Mouse (Mus musculus): ENCODE measurements around the gene Hist1h2bb.
"Not testable (repeated sequence)": the region's sequence is repeated elsewhere in the genome, so short reads cannot be mapped to it uniquely, and the experiment has no call there.

Hist1h2bb gene

DNA sequence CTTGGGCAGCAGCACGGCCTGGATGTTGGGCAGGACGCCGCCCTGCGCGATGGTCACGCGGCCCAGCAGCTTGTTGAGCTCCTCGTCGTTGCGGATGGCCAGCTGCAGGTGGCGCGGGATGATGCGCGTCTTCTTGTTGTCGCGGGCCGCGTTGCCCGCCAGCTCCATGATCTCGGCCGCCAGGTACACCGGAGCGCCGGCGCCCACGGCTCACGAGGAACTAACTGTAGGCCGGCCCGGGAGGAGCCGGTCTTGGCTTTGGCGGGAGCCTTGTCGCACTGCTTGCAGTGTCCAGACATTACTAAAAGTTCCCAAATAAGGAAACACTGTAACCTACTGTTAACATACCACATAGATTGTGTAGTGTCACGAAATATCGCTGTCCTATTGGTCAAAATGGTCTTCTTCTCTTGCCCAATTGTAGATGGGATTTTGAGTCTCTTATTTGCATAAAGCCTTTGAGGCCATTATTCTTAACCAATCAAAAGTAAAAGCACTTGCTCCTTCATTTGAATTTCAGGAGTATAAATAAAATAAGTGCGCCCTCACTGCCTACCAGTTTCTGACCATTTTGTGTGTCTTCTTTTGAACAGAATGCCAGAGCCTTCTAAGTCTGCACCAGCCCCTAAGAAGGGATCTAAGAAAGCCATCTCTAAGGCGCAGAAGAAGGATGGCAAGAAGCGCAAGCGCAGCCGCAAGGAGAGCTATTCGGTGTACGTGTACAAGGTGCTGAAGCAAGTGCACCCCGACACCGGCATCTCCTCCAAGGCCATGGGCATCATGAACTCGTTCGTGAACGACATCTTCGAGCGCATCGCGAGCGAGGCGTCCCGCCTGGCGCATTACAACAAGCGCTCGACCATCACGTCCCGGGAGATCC lies at the start of gene Hist1h2bb:
Gene Hist1h2bb (plus strand): TSS at position 534 of the 880 bp plus-strand sequence.
- DNase-seq (ENCODE audit: low spot score): peak; percentile 93

DNA sequence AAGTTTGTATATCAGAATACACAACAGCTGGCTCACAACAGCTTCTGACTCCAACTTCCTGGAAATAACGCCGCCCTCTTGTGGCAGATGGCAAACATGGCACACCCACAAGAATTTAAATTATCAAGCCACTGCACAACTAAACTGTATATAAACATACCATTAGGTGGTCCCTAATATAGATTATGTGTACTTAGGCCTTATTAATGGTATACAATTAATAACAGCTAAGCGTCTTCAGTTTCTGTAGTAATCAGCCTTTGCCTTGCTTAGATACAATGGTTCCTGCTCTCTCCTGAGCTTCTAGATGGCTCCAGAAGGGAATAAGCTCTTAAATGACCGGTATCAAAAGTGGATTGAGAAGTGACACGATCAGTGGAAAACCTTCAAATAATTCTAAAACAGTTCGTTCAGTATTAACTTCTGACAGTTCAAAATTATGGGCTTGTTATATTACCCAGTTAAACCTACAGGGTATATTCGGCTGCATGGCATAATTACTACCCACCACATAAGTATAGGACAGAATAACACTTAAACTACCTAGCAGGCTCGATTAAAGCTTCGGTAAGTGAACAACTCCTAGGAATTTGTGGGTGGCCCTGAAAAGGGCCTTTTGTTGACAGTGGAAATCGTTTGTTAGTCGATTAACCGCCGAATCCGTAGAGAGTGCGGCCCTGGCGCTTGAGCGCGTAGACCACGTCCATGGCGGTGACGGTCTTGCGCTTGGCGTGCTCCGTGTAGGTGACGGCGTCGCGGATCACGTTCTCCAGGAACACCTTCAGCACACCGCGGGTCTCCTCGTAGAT lies 48.8 kb upstream of the Hist1h2bb start:
- DNase-seq (ENCODE audit: low spot score): peak; percentile 73

DNA sequence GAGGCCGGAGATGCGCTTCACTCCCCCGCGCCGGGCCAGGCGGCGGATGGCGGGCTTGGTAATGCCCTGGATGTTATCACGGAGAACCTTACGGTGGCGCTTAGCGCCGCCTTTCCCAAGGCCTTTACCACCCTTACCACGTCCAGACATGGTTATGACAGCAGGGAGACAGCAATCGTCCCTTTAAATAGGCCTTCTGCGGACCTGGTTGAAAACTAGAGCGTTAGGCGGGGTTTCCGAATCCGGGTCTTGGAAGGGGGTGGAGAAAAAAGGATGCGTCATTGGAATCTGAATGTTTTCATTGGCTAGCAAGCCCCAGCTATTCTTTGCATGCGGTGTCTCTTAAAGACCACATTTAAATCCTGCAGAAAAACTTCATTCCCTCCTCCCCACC lies 48.2 kb upstream of the Hist1h2bb start, which contains the start of gene Hist1h4c:
Gene Hist1h4c (minus strand): TSS at position 155 of the 394 bp plus-strand sequence.
- peak; percentile 99 for DNase-seq (ENCODE audit: low spot score)

DNA sequence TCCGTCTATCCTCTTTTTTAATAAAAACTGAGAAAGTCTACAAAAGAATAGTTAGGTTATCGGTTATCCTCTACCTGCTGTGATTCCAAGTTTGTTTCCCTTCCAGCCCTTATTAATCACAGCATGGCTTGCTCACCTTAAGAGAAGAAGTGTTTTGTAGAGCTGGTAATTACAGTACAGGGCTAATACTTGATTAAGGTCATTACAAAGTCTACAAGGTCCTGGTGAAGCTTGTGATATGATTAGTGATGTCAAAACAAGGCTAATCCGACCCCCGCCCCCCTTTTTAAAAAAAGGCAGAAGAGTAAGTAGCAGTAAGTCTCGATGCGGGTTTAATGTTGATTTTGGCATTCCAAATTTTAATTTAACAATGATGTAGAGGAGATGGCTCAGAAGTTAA lies 47.5 kb upstream of the Hist1h2bb start:
- no peak for DNase-seq (ENCODE audit: low spot score)

DNA sequence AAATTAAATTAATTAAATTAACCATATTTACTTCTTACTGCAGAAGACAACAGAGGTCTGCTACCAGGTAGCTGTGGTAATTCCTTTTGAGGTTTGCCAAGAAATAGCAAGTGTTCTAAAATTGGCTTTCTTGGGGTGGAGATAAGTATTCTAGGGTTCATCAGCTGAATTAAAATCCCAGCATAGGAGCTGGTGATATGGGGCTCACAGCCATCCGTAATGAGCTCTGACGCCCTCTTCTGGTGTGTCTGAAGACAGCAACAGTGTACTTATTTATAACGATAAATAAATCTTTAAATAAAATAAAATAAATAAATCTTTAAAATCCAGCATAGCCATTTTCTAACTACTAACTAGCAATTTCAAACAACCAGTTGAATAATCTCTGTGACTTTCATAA lies 46.8 kb upstream of the Hist1h2bb start:
- DNase-seq (ENCODE audit: low spot score): no peak

DNA sequence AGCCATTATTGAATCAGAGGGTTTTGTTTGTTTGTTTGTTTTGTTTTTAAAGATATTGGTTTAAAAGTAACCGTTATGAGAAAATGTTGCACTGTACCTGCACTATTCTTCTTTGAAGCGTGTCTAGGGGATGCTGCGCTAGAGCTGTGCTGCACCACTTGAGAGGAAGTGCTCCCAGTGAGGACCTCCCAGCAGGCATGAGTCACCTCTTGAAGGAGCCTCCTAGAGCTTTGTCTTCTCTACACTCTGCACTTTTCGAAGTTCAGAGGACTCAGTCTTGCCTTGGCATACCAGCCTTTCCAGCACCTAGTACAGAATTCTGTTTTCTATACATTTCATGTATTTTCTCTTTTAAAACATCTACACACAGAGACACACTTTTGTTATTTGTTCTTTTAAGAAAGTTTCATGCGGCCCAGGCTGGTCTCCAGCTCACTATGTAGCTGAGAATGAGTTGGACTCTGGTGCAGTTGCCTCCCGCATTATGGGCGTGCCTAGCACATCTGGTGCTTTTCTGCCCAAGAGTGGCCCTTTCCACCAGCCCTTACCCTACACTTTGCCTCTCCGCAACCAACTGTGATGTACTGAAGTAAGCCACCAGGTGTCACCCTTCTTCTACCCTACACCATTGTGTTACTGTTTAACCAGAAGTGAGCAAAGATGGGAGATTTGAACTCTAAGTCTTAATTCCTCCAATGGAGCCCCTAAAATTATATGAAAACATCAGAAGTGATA lies 45.6 kb upstream of the Hist1h2bb start:
- peak; percentile 82 for DNase-seq (ENCODE audit: low spot score)

DNA sequence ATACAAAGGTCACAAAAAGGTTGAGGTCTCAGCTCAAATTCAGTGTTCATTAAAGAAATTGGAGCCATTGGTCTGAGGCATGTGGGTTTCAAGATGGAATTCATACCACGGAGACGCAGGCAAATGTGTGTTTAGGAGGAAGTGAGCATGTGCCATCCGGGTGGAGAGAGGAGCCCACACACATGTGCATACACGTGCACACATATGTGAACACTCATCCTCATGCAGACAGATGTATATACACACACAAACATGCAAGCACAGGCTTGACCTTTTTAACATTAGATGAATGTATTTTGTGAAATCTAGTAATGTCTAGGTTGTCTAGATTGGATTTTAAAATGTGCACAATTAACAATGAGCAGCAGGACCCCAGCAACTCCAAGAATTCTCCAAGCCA lies 44.3 kb upstream of the Hist1h2bb start:
- DNase-seq (ENCODE audit: low spot score): no peak

DNA sequence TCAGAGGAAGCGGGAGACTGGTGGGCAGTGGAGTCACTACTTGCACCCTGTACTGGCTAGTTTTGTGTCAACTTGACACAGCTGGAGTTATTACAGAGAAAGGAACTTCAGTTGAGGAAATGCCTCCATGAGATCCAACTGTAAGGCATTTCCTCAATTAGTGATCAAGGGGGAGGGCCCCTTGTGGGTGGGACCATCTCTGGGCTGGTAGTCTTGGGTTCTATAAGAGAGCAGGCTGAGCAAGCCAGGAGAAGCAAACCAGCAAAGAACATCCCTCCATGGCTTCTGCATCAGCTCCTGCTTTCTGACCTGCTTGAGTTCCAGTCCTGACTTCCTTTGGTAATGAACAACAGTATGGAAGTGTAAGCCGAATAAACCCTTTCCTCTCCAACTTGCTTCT lies 43.7 kb upstream of the Hist1h2bb start:
- not testable (repeated sequence) for DNase-seq (ENCODE audit: low spot score)

DNA sequence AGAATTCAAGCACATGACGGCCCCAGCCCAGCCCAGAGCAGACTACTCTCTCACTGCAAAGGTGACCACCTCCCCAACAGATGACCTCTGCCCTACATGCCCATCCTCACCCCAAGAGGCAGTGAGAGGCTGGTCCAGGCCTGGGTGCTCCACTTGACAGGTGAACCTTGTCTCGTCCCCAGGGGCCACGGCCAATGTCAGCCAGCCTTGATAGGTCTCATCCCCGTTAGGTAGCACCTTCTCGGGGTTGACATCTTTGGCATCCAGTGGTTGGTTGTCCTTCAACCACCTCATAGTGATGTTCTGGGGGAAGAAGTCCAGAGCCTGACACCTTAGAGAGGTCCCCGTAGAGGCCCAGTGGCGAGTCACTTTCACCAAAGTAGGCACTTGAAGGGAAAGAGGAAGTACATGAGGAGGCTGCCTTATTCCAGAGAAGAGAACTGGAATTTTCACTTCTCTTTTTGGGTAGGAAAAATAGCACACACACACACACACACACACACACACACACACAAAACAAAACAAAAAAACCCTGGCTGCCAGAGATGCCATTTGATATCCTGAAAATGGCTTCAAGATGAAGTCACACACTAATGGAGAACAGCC lies 40.7 kb upstream of the Hist1h2bb start:
- no peak for DNase-seq (ENCODE audit: low spot score)

DNA sequence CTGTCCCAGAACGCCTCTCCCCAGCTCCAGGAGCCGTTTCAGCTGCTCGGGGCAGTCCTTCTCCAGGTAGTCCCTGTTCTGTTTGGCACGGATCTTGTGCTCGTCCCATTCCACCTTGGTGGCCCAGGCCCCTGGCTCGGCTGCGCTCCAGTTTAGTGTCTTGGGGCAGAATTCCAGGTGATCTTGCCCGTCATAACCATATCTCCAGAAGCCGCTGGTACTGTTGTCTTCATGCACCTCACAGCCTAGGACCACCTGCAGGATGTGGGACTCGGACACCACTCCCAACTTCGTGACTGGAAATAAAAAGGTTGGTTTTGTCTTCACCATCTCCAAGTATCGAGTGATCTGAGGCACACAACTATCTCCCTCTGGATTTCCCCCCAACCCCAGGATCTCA lies 39.8 kb upstream of the Hist1h2bb start:
- DNase-seq (ENCODE audit: low spot score): no peak

DNA sequence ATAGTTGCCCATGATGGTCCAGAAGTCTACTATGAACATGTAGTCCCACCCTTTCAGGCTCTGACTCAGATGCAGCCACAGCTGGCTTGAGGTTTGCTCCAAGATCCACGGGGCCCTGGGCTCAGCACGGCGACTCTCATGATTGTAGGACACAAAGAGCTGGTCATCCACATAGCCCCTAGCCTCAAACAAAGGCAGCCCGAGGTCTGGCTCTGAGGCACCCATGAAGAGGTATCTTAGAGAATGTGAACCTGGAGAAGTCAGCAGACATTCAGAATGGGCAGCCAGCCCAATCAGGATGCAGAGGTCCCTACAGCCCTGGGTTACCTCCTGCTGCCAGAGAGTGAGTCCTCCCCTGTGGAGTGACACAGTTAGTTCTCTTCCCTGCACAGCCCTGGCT lies 38.5 kb upstream of the Hist1h2bb start:
- DNase-seq (ENCODE audit: low spot score): no peak

DNA sequence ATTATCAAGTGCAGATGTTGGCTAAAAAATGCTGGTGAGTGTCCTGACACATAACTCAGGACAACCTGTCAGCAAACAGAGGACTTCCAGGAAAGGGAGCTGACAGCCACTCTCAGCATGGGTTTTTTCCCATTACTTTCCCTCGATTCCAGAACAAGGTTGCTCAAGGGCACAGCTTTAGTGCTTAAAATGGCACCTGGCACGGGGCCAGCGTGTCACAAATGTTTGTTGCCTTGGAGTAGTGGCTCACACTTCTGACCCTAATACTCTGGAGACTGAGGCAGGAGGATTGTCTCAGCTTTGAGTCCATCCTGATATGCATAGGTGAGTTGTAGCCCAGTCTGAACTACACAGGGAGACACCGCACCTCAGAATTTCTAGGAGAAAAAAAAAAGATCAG lies 37.9 kb upstream of the Hist1h2bb start:
- no peak for DNase-seq (ENCODE audit: low spot score)

DNA sequence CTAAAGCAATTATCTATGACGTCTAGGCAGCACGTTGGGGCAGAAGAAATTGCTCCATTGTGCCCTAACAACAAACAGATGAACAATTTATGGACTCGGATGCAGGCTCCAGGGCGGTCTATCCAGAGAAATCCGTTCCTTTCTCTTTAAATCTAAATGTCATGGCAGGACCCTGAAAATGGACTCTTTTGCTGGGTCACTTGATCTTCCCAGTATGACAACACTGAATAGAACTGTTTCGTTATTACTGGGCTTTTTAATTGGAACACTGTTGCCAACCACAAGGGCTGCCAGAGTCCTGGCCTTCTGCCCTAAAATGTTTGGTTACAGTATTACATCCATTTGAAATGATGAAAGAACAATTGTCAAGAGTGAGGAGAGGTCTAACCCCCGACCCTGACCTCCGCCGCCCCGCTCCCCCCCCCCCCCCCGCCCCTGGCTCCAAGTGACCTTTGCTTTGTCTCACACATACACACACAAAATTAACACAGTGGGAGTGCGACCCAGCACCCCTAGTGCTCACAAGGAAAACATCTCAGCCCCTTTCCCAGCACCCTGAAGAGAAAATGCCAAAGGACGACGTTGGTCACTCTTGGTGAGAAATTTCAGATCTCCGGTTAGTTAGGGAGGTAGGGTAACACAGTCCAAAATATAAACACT lies 36.7 kb upstream of the Hist1h2bb start:
- DNase-seq (ENCODE audit: low spot score): no peak

DNA sequence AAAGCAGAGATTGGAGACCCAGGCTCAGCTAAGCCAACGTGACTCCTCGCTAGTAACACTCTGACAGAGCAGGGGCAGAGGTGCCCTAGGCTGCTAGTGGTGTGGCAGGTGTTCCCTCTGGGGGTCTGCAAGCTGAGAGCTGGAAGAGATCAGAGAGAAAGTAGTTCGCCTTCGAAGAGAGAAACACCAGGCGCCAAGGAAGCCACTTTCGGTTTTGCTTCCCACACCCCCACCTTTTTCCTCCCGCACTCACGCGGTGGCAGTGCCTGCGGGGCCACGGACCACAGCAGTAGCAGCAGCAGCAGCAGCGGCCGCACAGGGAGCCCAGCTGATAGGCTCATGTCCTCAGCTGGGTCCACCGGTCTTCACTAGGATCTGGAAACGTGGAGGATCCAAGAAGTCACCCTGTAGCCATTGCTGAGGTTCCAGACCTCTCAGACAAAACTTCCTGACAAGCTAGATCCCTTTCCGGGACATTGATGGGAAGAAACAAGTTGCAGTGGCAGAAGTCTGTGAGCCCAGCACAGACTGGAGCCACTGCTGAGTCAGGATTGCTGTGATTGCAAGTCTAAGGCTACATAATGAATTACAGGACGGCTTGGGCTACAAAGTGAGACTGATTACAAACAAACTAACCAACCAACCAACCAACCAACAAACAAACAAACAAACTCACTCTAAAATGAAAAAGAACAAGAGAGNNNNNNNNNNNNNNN lies 36.0 kb upstream of the Hist1h2bb start, which contains the start of gene Hfe:
Gene Hfe (minus strand): TSS at position 481 of the 716 bp plus-strand sequence.
- peak; percentile 63 for DNase-seq (ENCODE audit: low spot score)

DNA sequence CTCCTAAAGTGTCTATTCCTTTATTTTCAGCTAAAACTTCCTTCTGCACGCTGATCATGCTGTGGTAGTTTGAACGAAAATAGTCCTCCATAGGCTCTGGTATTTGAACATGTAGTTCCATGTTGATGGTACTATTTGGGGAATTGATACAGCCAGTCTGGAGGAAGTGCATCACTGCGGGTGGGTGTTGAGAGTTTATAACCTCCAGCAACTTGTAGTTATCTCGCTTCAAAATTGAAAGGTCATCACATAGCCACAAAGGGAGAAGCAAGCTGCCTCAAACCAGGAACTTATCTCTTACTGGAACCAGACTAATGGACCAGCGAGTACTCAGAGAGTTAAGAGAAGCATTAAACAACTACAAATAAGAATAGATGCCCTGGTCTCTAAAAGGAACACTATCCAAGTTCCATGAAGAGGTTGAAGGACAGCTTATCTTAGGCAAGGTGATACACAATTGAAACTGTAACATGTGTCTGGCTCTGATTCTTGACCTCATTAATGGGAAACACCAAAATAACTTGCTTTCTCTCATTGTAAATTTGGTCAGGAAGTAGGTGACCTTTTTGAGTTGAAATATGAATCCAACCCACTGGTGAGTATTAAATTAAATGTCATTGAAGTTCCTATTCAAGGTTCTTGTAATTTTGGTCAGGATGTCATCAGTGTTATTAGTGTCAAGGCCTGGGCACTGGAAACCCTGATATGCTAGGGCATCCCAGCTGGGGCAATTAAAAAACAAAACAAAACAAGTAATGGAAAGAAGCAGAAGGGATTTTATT lies 30.1 kb upstream of the Hist1h2bb start:
- no peak for DNase-seq (ENCODE audit: low spot score)

DNA sequence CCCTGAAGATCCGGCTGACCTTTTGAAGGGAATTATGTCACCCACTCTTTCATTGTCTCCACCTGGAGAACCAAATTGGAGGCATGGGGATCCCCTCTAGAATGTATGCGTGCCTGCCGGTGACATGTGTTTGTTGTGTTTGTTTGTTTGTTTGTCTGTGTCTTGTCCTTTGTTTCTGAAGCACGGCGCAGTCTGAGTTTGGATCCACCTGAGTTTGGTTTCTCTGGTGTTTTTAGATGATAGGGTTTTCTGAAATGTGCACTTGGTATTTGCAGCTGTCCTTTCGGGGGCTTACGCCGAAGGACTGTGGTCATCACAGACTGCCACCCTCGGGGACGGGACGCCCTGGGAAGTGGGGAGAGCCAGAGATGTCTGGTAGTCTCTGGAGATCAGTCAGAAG lies 29.4 kb upstream of the Hist1h2bb start:
- no peak for DNase-seq (ENCODE audit: low spot score)

DNA sequence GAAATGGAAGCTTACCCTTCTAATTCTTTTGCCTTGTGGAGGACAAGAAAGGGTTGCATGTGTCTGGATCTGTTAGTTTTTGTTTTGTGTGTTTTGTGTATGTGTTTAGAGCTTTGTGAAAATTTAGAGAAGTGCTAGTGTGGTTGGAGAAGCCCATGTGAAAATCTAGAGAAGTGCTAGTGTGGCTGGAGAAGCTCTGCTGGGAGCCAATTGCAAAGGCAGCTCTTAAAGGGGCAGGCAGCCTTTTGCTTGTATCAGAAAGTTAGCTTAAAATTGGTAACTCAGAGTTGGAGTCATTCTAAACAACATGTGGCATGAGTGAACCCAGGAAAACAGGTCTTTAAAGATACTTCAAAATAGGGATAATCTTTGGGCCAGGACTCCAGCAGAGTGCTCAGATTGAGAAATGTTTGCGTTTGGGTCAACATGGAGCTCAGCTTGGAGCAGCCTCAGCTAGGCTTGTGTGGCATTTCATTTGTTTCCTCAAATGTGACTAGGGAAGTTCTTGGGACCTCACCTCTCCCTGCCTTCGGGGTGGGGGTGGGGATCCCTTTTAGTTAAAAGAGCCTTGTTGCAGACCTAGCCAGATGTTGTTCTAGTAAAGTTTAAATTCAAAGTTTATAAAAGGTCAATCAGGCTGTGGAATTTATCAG lies 28.8 kb upstream of the Hist1h2bb start:
- DNase-seq (ENCODE audit: low spot score): not testable (repeated sequence)

DNA sequence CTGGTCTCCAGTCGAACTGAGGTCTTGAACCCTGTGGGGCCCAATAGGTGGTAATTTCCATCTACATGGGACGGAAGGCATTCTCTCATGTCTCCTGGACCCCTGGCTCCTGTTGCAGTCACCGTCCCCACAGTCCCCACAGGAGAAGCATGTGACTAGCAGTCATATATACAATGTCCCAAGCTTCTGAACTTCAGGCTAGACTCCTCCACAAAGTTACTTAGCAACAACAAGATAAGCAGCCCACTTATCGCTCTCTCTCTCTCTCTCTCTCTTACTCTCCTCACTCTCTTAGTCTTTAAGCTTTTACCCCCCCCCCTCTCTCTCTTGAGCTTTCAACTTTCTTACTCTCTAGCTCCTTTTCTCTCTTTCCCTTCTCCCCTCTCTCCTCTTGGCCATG lies 22.3 kb upstream of the Hist1h2bb start:
- no peak for DNase-seq (ENCODE audit: low spot score)

DNA sequence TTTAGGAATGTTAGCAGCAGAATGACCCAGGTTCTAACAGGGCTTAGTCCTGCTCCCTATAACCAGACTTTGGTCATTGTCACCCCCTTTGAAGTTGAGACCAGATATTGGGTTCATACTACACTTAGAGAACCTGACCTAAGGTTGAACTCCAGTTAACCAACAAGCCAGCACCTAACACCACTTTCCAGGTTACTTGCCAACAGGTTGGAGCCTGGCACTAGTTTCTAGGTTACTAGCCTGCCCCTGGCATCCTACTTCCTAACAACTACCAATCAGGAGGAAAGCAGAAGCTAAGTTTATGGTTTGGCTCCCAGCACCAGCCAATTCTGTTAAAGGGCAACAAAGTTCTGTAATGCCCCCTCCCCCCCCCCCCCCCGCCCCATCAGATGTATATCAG lies 21.3 kb upstream of the Hist1h2bb start:
- no peak for DNase-seq (ENCODE audit: low spot score)
